Mouse (Mus musculus) myocyte (in vitro differentiated cells): Measurements from ENCODE around the gene Adgrg1.

Experiments
- MAX ChIP-seq: IDR thresholded peaks from one replicate; pipeline ENCODE4 v1.6.1; 2011; ENCODE audit warnings: low read depth, mild to moderate bottlenecking, control low read depth
- MYOG ChIP-seq, 3 experiments: IDR thresholded peaks; one replicate each; pipeline ENCODE4 v1.6.1; 2011; ENCODE audit warnings: control low read depth in 2 of 3, low read depth in 2 of 3, mild to moderate bottlenecking in 2 of 3; ENCODE audit not compliant: insufficient read length in 2 of 3, control insufficient read depth in 1 of 3, insufficient read depth in 1 of 3
- POLR2A ChIP-seq: IDR thresholded peaks from one replicate; pipeline ENCODE4 v1.6.1; 2011; ENCODE audit warnings: low read depth, mild to moderate bottlenecking, control low read depth, moderate library complexity; ENCODE audit not compliant: insufficient read length

- TF ChIP-seq POLR2A (no peak), MYOG (IDR thresholded peaks at IDR 0.05; ENCODE audit: control insufficient read depth in 1 of 3, insufficient read depth in 1 of 3, insufficient read length in 2 of 3, low read depth in 2 of 3) (no peak), MAX (no peak)
These were observed 765 bp upstream of the Adgrg1 start for GRCm38 (mm10) chr8:94973786-94974185.
